In genomic region chr10:92455195-92455594, GRCm38 (mm10) we compare ENCODE assay signal across 21 mouse cellular contexts.
A peak's percentile ranks its signal among the peaks of the same experiment; 100 is the strongest.
DNase-seq lines count a peak whose midpoint lies in the region; TF ChIP-seq lines count a peak whose summit lies in the region.
"Had no signal": no experiment of that assay in that cellular context is flagged by ENCODE, and none has a peak within 500 bp of the region (broad histone marks: within the 10 kb centered on the region; RNA-seq: fewer than 3 reads in every experiment).

No protein-coding gene starts in this region.

- no peak for TF ChIP-seq POLR2A in CH12.LX (IDR thresholded peaks at IDR 0.05; ENCODE audit: low read depth, low read length)
- TF ChIP-seq POLR2A in MEL (IDR thresholded peaks at IDR 0.05; ENCODE audit: control insufficient read depth in 1 of 2, insufficient read depth in 1 of 2, low read depth in 1 of 2, low read length in 2 of 2, poor library complexity in 1 of 2): no peak

- H3K9me3 ChIP-seq in CH12.LX (replicated peaks; ENCODE audit: low read length): no peaks in the 10 kb centered on the region
- no peaks in the 10 kb centered on the region for H3K9me3 ChIP-seq in MEL (replicated peaks; ENCODE audit: insufficient read depth, low read length)

- H3K4me1 ChIP-seq in CH12.LX (ENCODE audit: control insufficient read depth in 1 of 2, insufficient read depth in 2 of 2) (peaks cover 0 to 12% of the 10 kb centered on the region in 2 experiments; a peak in 2 of 4 replicates), MEL (ENCODE audit: control insufficient read depth in 1 of 2, insufficient read depth in 2 of 2, low read length in 2 of 2) (no peaks in the 10 kb centered on the region; a peak in 1 of 4 replicates)

- H3K27ac ChIP-seq in CH12.LX (ENCODE audit: insufficient read depth, low read depth): no peak overlapping the region
- H3K27ac ChIP-seq in MEL (ENCODE audit: control insufficient read depth, low read depth, low read length): no peak overlapping the region

- dilution Hi-C loops in CH12.LX (cut with MboI; ENCODE audit: extremely low pct_ligation_motif_present, extremely low pct_unique_long_range_greater_than_20kb, low sequenced_read_pairs): no loop called here

- TF ChIP-seq CTCF in CH12.LX (conservative IDR thresholded peaks at IDR 0.05 in 1 of 2, IDR thresholded peaks at IDR 0.05 in 1 of 2; ENCODE audit: low read depth in 2 of 2, low read length in 2 of 2): no peak
- TF ChIP-seq CTCF in MEL (IDR thresholded peaks at IDR 0.05 in 2 of 3, conservative IDR thresholded peaks at IDR 0.05 in 1 of 3; ENCODE audit: control insufficient read depth in 1 of 3, insufficient read depth in 1 of 3, low read depth in 2 of 3, low read length in 3 of 3, poor library complexity in 1 of 3, severe bottlenecking in 1 of 3): no peak

- no peak overlapping the region for H3K4me2 ChIP-seq in CH12.LX (ENCODE audit: insufficient read depth, low read depth, poor library complexity, severe bottlenecking)

- DNase-seq in 416B (ENCODE audit: low read depth) (peak; percentile 4), CH12.LX (ENCODE audit: extremely low read depth) (peak; percentile 23), MEL (ENCODE audit: low read depth, low spot score) (peak; percentile 69)
- DNase-seq in cerebellum, postnatal 36 days: no peak
- DNase-seq in layer of hippocampus, postnatal 14 days (ENCODE audit: low spot score in 2 of 2): no peak
- no peak for DNase-seq in urinary bladder, postnatal 25 days (ENCODE audit: low spot score)
- DNase-seq: adrenal gland, adult 2 months; adrenal gland, adult 8-10 months; adrenal gland, postnatal 10 days; adrenal gland, postnatal 14 days; adrenal gland, postnatal 25 days; adrenal gland, postnatal 36 days; B cell, adult 2 months; cerebellum, adult 11 months; cerebellum, adult 11-12 months; cerebellum, adult 18-20 months; cerebellum, adult 2 months; cerebellum, adult 8-10 months; cerebellum, adult 9-10 months had no signal

- H3K4me3 ChIP-seq in CH12.LX (replicated peaks in 1 of 3; ENCODE audit: low read depth in 2 of 3, low read length in 2 of 3, poor library complexity in 1 of 3) (no peak overlapping the region), MEL (ENCODE audit: control insufficient read depth in 1 of 2, insufficient read depth in 1 of 2, low read depth in 2 of 2, low read length in 2 of 2) (no peak overlapping the region)

- H3K79me2 ChIP-seq in CH12.LX (replicated peaks; ENCODE audit: control insufficient read depth, extremely low read depth, insufficient read depth, poor library complexity, severe bottlenecking) (no peaks in the 10 kb centered on the region), MEL (ENCODE audit: control insufficient read depth, insufficient read depth, low read length, poor library complexity) (no peaks in the 10 kb centered on the region)

- H3K36me3 ChIP-seq in CH12.LX (replicated peaks in 1 of 2; ENCODE audit: control insufficient read depth in 1 of 2, insufficient read depth in 1 of 2, low read length in 1 of 2): no peaks in the 10 kb centered on the region
- no peaks in the 10 kb centered on the region for H3K36me3 ChIP-seq in MEL (ENCODE audit: control insufficient read depth in 1 of 2, insufficient read depth in 2 of 2, low read length in 2 of 2)
- H3K36me3 ChIP-seq: G1E had no signal

- H3K9ac ChIP-seq in CH12.LX (ENCODE audit: insufficient read depth, low read depth) (no peak overlapping the region), MEL (ENCODE audit: control insufficient read depth, low read depth, low read length, poor library complexity, severe bottlenecking) (no peak overlapping the region)

- TF ChIP-seq RAD21 in CH12.LX (IDR thresholded peaks at IDR 0.05; ENCODE audit: low read depth, low read length) (no peak), MEL (IDR thresholded peaks at IDR 0.05; ENCODE audit: low read depth, low read length) (no peak)

- in situ Hi-C loops in CH12.LX (cut with MboI; ENCODE audit: low pct_ligation_motif_present, low pct_unique_long_range_greater_than_20kb, low sequenced_read_pairs): no loop called here

- no peaks in the 10 kb centered on the region for H3K27me3 ChIP-seq in CH12.LX (replicated peaks)
- H3K27me3 ChIP-seq in MEL (ENCODE audit: control insufficient read depth in 1 of 2, insufficient read depth in 2 of 2, low read length in 2 of 2): no peaks in the 10 kb centered on the region
- H3K27me3 ChIP-seq: Patski had no signal

- TF ChIP-seq EP300 in CH12.LX (IDR thresholded peaks at IDR 0.05; ENCODE audit: low read length) (no peak), MEL (IDR thresholded peaks at IDR 0.05; ENCODE audit: low read depth in 1 of 2, low read length in 2 of 2) (peak; percentile 38 to 73; a peak in 3 of 4 replicates)

TF ChIP-seq in CH12.LX, 34 proteins besides CTCF, POLR2A, EP300 and RAD21:
- TF ChIP-seq SIN3A (IDR thresholded peaks at IDR 0.05; ENCODE audit: low read length) (no peak), ETS1 (conservative IDR thresholded peaks at IDR 0.05; ENCODE audit: low read depth, low read length) (no peak), CHD2 (IDR thresholded peaks at IDR 0.05; ENCODE audit: low read length) (no peak), RCOR1 (conservative IDR thresholded peaks at IDR 0.05; ENCODE audit: low read depth, low read length) (no peak), MEF2A (IDR thresholded peaks at IDR 0.05; ENCODE audit: borderline replicate concordance, low read depth, low read length) (no peak), ZKSCAN1 (IDR thresholded peaks at IDR 0.05; ENCODE audit: borderline replicate concordance, low read depth, low read length) (no peak), MYC (IDR thresholded peaks at IDR 0.05; ENCODE audit: low read depth, low read length) (no peak), JUND (conservative IDR thresholded peaks at IDR 0.05; ENCODE audit: low read depth, low read length) (no peak), E2F4 (IDR thresholded peaks at IDR 0.05; ENCODE audit: insufficient replicate concordance, low read depth, low read length) (no peak), ELF1 (IDR thresholded peaks at IDR 0.05; ENCODE audit: low read depth, low read length) (no peak)
TF ChIP-seq in CH12.LX: peak in this region for 0.

TF ChIP-seq in MEL, 35 proteins besides CTCF, POLR2A, EP300 and RAD21:
- TF ChIP-seq ETS1 (IDR thresholded peaks at IDR 0.05; ENCODE audit: low read depth, low read length): peak; percentile 35
- peak; percentile 77 for TF ChIP-seq GATA1 (IDR thresholded peaks at IDR 0.05; ENCODE audit: low read depth, low read length)
- TF ChIP-seq TAL1 (IDR thresholded peaks at IDR 0.05; ENCODE audit: low read length): no peak
- TF ChIP-seq MXI1 (IDR thresholded peaks at IDR 0.05; ENCODE audit: low read depth, low read length): no peak
- TF ChIP-seq TCF12 (IDR thresholded peaks at IDR 0.05; ENCODE audit: low read depth, low read length): 0 out of 2 replicates have a peak, but pooled peaks have one; percentile 40
- peak; percentile 24; the same call in 1 of the 2 replicates for TF ChIP-seq ELF1 (IDR thresholded peaks at IDR 0.05; ENCODE audit: low read depth, low read length)
- TF ChIP-seq BHLHE40 (IDR thresholded peaks at IDR 0.05; ENCODE audit: borderline replicate concordance, low read depth, low read length): no peak
TF ChIP-seq in MEL: peak in this region for 4.

Comparison
In these comparisons a context has a peak if more than half of its experiments do, and no peak if none do; other contexts are left out.
1. DNase-seq: peak in 416B (single experiment), CH12.LX (single experiment) and MEL (single experiment); none in cerebellum, postnatal 36 days (0 of 2), layer of hippocampus, postnatal 14 days (0 of 2) and urinary bladder, postnatal 25 days (single experiment).